Mouse (Mus musculus) forebrain, embryonic 10.5 days (tissue): Measurements from ENCODE around the gene Prkd3. TPM values are rescaled to one million over a fixed set of nuclear protein-coding genes. Genes with fewer than 3 reads are reported as not detected.

Source experiments
- DNase-seq: peaks from one replicate; pipeline ENCODE4 v3.0.0-alpha.2; 2017; ENCODE audit warnings: low spot score; ENCODE audit errors: extremely low spot score
- H3K27ac ChIP-seq: fragments of 300-500 bp; sonication (generic); 2 replicates; pipeline ENCODE4 v1.5.1; 2016; ENCODE audit warnings: mild to moderate bottlenecking
- H3K27me3 ChIP-seq: fragments of 300-500 bp; sonication (generic); 2 replicates; pipeline ENCODE4 v1.6.1; 2016; ENCODE audit warnings: mild to moderate bottlenecking; ENCODE audit not compliant: poor library complexity, severe bottlenecking
- H3K36me3 ChIP-seq: fragments of 300-500 bp; sonication (generic); replicated peaks from 2 replicates; pipeline ENCODE4 v1.6.1; 2016; ENCODE audit warnings: mild to moderate bottlenecking, moderate library complexity
- H3K4me1 ChIP-seq: fragments of 300-500 bp; sonication (generic); 2 replicates; pipeline ENCODE4 v1.6.1; 2016
- H3K4me3 ChIP-seq: fragments of 300-500 bp; sonication (generic); 2 replicates; pipeline ENCODE4 v1.5.1; 2016; ENCODE audit warnings: mild to moderate bottlenecking, moderate library complexity
- H3K9me3 ChIP-seq: fragments of 300-500 bp; sonication (generic); 2 replicates; pipeline ENCODE4 v1.6.1; 2016; ENCODE audit warnings: mild to moderate bottlenecking, moderate library complexity
- WGBS: fragments of 180-500 bp; shearing (Covaris S2); methylation state at CpG from one replicate; pipeline ENCODE4 v1.1.7; 2016; 5-methylcytosine and 5-hydroxymethylcytosine counted together
- polyA plus RNA-seq: library from polyadenylated mRNA; unstranded; fragments of >200 nt; fragmentation: Nextera tagmentation; extraction: Ambion mirVana; gene quantifications from 2 replicates; pipeline ENCODE4 v1.2.1, GENCODE M21; 2016

The Prkd3 gene
- polyA plus RNA-seq, 1 experiment from 2014 or later, result 47.8 TPM

GRCm38 (mm10) chr17:79029226-79029625 lies 8.6 kb upstream of the Prkd3 start:
- no peaks in the 10 kb centered on the region for H3K27me3 ChIP-seq
- H3K9me3 ChIP-seq, result no peaks in the 10 kb centered on the region
- 91% methylated on average over 3 of the region's 3 CpGs for WGBS
- H3K4me3 ChIP-seq, result no peak overlapping the region
- no peak for DNase-seq
- no peaks in the 10 kb centered on the region for H3K36me3 ChIP-seq
- H3K27ac ChIP-seq, result no peak overlapping the region
- no peaks in the 10 kb centered on the region for H3K4me1 ChIP-seq

- peaks cover 6% of the 10 kb centered on the region for H3K4me1 ChIP-seq
- H3K9me3 ChIP-seq, result no peaks in the 10 kb centered on the region
- H3K4me3 ChIP-seq, result no peak overlapping the region
- H3K27ac ChIP-seq, result no peak overlapping the region
- peaks cover 19% of the 10 kb centered on the region for H3K27me3 ChIP-seq
- DNase-seq, result no peak
- WGBS, result 81% methylated on average over 4 of the region's 4 CpGs
- H3K36me3 ChIP-seq, result no peaks in the 10 kb centered on the region
Measured at GRCm38 (mm10) chr17:79024544-79024943, 3.9 kb upstream of the Prkd3 start.

GRCm38 (mm10) chr17:79022746-79023145 lies 2.1 kb upstream of the Prkd3 start:
- Histone ChIP-seq H3K4me3 (no peak overlapping the region), H3K9me3 (no peaks in the 10 kb centered on the region), H3K27me3 (peaks cover 19% of the 10 kb centered on the region), H3K27ac (no peak overlapping the region), H3K36me3 (no peaks in the 10 kb centered on the region), H3K4me1 (peaks cover 24% of the 10 kb centered on the region)
- DNase-seq, result no peak
- 50% methylated on average over 3 of the region's 3 CpGs for WGBS

DNA sequence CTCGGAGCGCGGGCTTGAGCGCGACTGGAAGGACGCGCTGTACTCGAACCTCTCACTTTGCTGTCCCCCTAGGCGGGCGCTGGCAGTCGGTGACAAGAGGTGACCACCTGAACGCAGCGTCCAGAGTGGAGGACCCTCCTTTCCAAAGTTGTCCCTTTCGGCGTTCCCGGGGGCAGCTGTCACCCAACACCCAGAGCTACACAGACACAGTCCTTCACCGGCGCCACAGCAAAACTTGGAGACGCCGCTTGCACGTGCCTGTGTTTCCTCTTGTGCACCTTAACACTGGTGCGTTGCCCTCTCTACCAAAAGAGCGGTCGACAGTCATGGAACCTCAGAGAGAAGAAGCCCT lies 344 bp upstream of the Prkd3 start:
- DNase-seq, result no peak
- Histone ChIP-seq H3K9me3 (no peaks in the 10 kb centered on the region), H3K4me1 (peaks cover 33% of the 10 kb centered on the region), H3K27ac (peak overlapping the region; percentile 97), H3K36me3 (no peaks in the 10 kb centered on the region; the same call in 1 of the 2 replicates), H3K27me3 (peaks cover 19% of the 10 kb centered on the region), H3K4me3 (peak overlapping the region; percentile 87)
- WGBS, result under 1% methylated on average over 24 of the region's 24 CpGs

GRCm38 (mm10) chr17:79019726-79020207 lies 849 bp downstream of the Prkd3 start:
- DNase-seq, result no peak

GRCm38 (mm10) chr17:79018422-79018821 lies 2.2 kb downstream of the Prkd3 start:
- Histone ChIP-seq H3K9me3 (no peaks in the 10 kb centered on the region), H3K4me3 (peak overlapping the region; percentile 87), H3K27me3 (peaks cover 19% of the 10 kb centered on the region), H3K27ac (no peak overlapping the region), H3K36me3 (no peaks in the 10 kb centered on the region; the same call in none of the 2 replicates), H3K4me1 (peaks cover 33% of the 10 kb centered on the region)
- 83% methylated on average over 9 of the region's 9 CpGs for WGBS
- no peak for DNase-seq

More at GRCm38 (mm10) chr17:79019726-79020207, 849 bp downstream of the Prkd3 start:
- H3K27me3 ChIP-seq, result peaks cover 19% of the 10 kb centered on the region
- peak overlapping the region; percentile 97 for H3K27ac ChIP-seq
- H3K36me3 ChIP-seq, result no peaks in the 10 kb centered on the region; the same call in 1 of the 2 replicates
- peaks cover 33% of the 10 kb centered on the region for H3K4me1 ChIP-seq
- peak overlapping the region; percentile 87 for H3K4me3 ChIP-seq
- 2% methylated on average over 18 of the region's 18 CpGs for WGBS
- no peaks in the 10 kb centered on the region for H3K9me3 ChIP-seq

DNA sequence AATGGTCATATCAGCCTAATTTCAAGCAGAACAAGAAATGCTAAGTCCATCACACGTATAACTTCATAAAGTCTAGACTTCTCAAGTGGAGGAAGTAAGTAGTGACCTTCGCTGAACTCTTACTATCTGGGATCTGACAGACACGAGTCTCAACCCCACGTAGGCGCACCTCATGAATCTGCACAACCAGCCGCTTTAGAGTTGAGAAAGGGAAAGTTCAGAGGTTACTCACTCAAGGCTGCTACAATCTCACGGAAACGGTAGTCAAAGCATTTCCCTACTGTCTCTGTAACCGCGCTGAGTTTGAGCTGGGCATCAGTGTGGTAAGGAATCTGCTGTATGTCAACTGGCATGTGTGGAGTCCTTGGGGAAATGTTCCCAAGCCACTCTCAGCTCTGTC lies 4.8 kb downstream of the Prkd3 start:
- no peak for DNase-seq
- WGBS, result 90% methylated on average over 10 of the region's 10 CpGs

GRCm38 (mm10) chr17:79014911-79015685 lies 5.5 kb downstream of the Prkd3 start:
- H3K27me3 ChIP-seq, result no peaks in the 10 kb centered on the region
- H3K4me1 ChIP-seq, result peaks cover 28% of the 10 kb centered on the region
- 93% methylated on average over 2 of the region's 2 CpGs for WGBS
- H3K9me3 ChIP-seq, result no peaks in the 10 kb centered on the region
- peaks cover 33% of the 10 kb centered on the region for H3K36me3 ChIP-seq
- DNase-seq, result no peak
- no peak overlapping the region for H3K27ac ChIP-seq
- H3K4me3 ChIP-seq, result no peak overlapping the region

More for the DNA sequence above, 4.8 kb downstream of the Prkd3 start:
- Histone ChIP-seq H3K36me3 (peaks cover 26% of the 10 kb centered on the region), H3K27ac (no peak overlapping the region), H3K27me3 (no peaks in the 10 kb centered on the region), H3K9me3 (no peaks in the 10 kb centered on the region), H3K4me3 (no peak overlapping the region), H3K4me1 (peaks cover 30% of the 10 kb centered on the region)

GRCm38 (mm10) chr17:79013625-79014024 lies 7.0 kb downstream of the Prkd3 start:
- Histone ChIP-seq H3K27ac (no peak overlapping the region), H3K27me3 (no peaks in the 10 kb centered on the region), H3K9me3 (no peaks in the 10 kb centered on the region; the same call in 1 of the 2 replicates), H3K36me3 (peaks cover 48% of the 10 kb centered on the region), H3K4me1 (peaks cover 17% of the 10 kb centered on the region), H3K4me3 (no peak overlapping the region)
- no peak for DNase-seq
- WGBS, result 93% methylated on average over 2 of the region's 2 CpGs

DNA sequence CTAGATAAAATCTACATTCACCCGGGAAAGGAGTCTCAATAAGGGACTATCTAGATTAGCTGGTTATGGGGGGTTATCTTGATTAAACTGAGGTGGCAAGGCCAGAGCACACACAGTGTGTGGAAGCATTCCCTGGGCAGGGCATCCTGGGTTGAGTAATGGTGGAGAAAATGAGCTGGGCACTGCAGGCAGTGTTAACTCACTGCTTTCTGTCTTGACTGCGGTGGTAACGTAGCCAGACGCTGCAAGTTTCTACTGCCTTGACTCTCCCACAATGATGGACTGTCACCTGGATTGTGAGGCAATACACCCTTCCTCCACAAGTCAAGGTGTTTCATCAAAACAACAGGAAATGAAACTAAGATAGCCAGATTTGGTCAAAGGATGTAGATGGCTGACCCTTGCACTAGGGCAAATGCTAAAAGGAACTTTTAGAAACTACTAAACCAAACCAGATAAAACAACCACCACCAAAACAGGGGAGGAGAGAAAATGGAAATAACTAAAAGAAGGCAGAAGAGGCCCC lies 20.8 kb downstream of the Prkd3 start:
- no peak for DNase-seq
- Histone ChIP-seq H3K36me3 (no peaks in the 10 kb centered on the region), H3K27me3 (no peaks in the 10 kb centered on the region), H3K4me3 (no peak overlapping the region), H3K4me1 (no peaks in the 10 kb centered on the region), H3K9me3 (no peaks in the 10 kb centered on the region), H3K27ac (no peak overlapping the region)
- 89% methylated on average over 4 of the region's 4 CpGs for WGBS

DNA sequence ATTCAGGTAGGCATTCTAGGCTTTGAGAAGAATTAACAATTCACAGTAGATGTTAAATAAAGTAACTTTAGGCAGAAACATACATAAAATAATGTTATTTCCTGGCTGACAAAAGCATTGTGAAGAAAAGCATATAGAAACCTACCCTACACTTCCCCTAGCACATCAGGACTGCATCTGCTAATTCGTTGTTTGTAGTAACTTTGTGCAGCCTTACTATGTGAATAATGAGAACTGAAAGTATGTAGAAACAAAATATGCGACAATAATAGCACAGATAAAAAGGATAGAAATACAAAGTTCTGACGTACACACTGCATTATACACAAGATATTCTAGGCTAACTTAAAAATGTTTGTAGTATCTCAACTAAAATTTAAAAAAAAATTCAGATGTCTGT lies 21.4 kb downstream of the Prkd3 start:
- Histone ChIP-seq H3K27me3 (no peaks in the 10 kb centered on the region), H3K36me3 (no peaks in the 10 kb centered on the region), H3K9me3 (no peaks in the 10 kb centered on the region), H3K27ac (no peak overlapping the region), H3K4me3 (no peak overlapping the region), H3K4me1 (no peaks in the 10 kb centered on the region)
- no peak for DNase-seq
- WGBS, result 97% methylated on average over 3 of the region's 3 CpGs

GRCm38 (mm10) chr17:78998130-78998529 lies 22.5 kb downstream of the Prkd3 start:
- DNase-seq, result no peak
- 91% methylated on average over 2 of the region's 2 CpGs for WGBS
- Histone ChIP-seq H3K4me1 (no peaks in the 10 kb centered on the region), H3K36me3 (no peaks in the 10 kb centered on the region), H3K4me3 (no peak overlapping the region), H3K9me3 (no peaks in the 10 kb centered on the region), H3K27ac (no peak overlapping the region), H3K27me3 (no peaks in the 10 kb centered on the region)
